Mouse (Mus musculus) kidney, adult 11 months (tissue): Measurements from ENCODE around the gene Cdyl2.

Experiments
- DNase-seq: peaks from one replicate; pipeline ENCODE4 v3.0.0; 2022

The Cdyl2 gene

DNA sequence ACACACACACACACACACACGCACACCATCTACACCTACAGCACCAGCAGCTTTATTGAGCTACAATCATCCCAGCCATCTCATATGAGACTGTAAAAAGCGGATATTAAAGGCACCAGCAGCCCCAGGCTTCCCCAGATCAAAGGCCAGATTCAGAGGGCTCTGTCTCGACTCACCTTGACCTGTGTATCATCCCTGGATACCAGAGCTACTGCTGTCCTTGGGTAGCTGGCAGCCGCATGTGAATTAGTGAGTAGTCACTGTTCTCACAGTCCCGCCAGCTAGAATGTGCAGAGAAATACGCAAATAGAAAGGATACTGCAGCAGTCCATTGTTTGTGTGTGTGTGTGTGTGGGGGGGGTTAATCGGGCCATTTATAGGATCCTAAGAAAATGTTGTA lies 204.1 kb downstream of the Cdyl2 start:
- DNase-seq: no peak

DNA sequence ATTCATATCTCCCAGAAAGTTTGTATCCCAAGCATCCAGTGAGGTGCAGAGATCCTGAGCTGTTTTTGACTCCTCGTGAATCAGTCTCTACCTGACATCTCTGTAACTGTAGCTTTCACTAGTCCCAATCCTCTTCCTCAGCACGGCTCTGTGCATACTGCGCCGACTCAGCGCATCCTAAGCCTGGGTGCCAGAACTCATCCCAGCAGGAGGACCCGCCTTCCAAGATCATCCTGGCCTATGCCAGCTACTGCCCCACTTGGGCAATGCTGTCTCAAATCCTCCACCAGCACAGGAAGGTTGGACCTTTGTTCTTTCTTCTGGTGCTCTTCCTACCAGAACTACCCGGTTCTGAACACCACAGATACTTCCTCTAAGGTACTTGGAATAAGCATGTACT lies 207.9 kb downstream of the Cdyl2 start:
- no peak for DNase-seq
